Mouse (Mus musculus): ENCODE results near the gene Ska2. TPM values are rescaled to one million over a fixed set of nuclear protein-coding genes. Genes with fewer than 3 reads are reported as not detected.

Gene Ska2
- polyA plus RNA-seq, 1 experiment from 2014 or later = 66.5 TPM

GRCm38 (mm10) chr11:87087142-87087541 lies 21.9 kb upstream of the Ska2 start:
- Histone ChIP-seq H3K9ac (replicated peaks; ENCODE audit: low read depth, low read length) (no peak overlapping the region), H3K27me3 (ENCODE audit: control insufficient read depth, insufficient read depth, low read length) (no peaks in the 10 kb centered on the region), H3K36me3 (ENCODE audit: control insufficient read depth, insufficient read depth, low read length) (peaks cover 42% of the 10 kb centered on the region), H3K4me3 (ENCODE audit: low read depth, low read length) (peak overlapping the region; percentile 88), H3K4me1 (ENCODE audit: control insufficient read depth, insufficient read depth, low read length) (peaks cover 19% of the 10 kb centered on the region), H3K27ac (ENCODE audit: low read length) (peak overlapping the region; percentile 15; the same call in 1 of the 2 replicates), H3K9me3 (ENCODE audit: control insufficient read depth, low read depth, low read length) (no peaks in the 10 kb centered on the region), H3K4me2 (replicated peaks; ENCODE audit: low read depth, low read length) (peak overlapping the region; percentile 77)
- 67% methylated on average over 2 of the region's 2 CpGs for WGBS
- no peak for ATAC-seq (ENCODE audit: insufficient number of reproducible peaks, insufficient read depth, low FRiP score, low read depth)

GRCm38 (mm10) chr11:87108409-87108754 lies 652 bp upstream of the Ska2 start, which contains the start of gene Prr11:
Gene Prr11 (minus strand): TSS chr11:87108708.
- Histone ChIP-seq H3K4me3 (ENCODE audit: low read depth, low read length) (peak within 1 kb of the TSS; percentile 92), H3K4me2 (replicated peaks; ENCODE audit: low read depth, low read length) (peak within 1 kb of the TSS; percentile 59), H3K9ac (replicated peaks; ENCODE audit: low read depth, low read length) (peak within 1 kb of the TSS; percentile 97), H3K27ac (ENCODE audit: low read length) (peak within 1 kb of the TSS; percentile 97), H3K9me3 (ENCODE audit: control insufficient read depth, low read depth, low read length) (no peaks in the 10 kb centered on the region), H3K4me1 (ENCODE audit: control insufficient read depth, insufficient read depth, low read length) (peaks cover 8% of the 10 kb centered on the region; the same call in 1 of the 2 replicates), H3K36me3 (ENCODE audit: control insufficient read depth, insufficient read depth, low read length) (peaks cover 23% of the 10 kb centered on the region), H3K27me3 (ENCODE audit: control insufficient read depth, insufficient read depth, low read length) (no peaks in the 10 kb centered on the region)
- 0% methylated on average over 14 of the region's 14 CpGs for WGBS
- ATAC-seq (ENCODE audit: insufficient number of reproducible peaks, insufficient read depth, low FRiP score, low read depth) = no peak

DNA sequence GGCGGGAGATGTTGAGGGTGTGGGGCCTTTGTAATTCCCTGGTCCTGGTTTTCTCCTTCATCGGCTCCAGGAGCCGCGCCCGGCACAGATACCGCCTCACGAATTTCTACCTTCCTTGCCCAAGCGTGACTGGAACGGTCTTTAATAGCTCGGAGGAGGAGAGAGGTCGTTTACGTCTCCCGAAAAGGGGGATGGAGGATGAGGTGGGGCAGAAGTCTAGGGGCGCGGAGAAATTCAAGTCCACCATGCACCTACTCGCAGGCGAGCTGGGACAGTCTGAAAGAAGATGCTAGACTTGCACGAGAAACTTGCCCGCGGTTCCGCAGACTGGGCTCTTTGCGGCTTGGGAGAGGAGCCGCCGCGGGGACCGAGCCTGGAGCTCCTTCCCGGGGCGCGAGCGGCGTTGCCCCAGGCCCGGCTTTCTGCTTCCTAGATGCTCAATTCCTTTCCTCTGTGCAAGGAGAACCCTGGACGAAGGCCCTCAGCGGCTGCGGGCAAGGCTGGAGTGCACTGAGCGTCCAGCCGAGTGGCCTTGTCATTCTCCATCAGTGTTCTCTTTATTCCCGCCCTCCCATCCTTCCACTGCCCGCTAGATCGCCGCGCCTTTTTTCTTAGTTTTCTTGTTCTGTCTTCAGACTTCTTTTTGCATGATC lies 611 bp downstream of the Ska2 start:
- WGBS = 0% methylated on average over 42 of the region's 42 CpGs
- Histone ChIP-seq H3K9me3 (ENCODE audit: control insufficient read depth, low read depth, low read length) (no peaks in the 10 kb centered on the region), H3K9ac (replicated peaks; ENCODE audit: low read depth, low read length) (peak overlapping the region; percentile 97), H3K4me1 (ENCODE audit: control insufficient read depth, insufficient read depth, low read length) (peaks cover 8% of the 10 kb centered on the region; the same call in 1 of the 2 replicates), H3K4me2 (replicated peaks; ENCODE audit: low read depth, low read length) (peak overlapping the region; percentile 59), H3K36me3 (ENCODE audit: control insufficient read depth, insufficient read depth, low read length) (peaks cover 20% of the 10 kb centered on the region), H3K27me3 (ENCODE audit: control insufficient read depth, insufficient read depth, low read length) (no peaks in the 10 kb centered on the region), H3K4me3 (ENCODE audit: low read depth, low read length) (peak overlapping the region; percentile 92), H3K27ac (ENCODE audit: low read length) (peak overlapping the region; percentile 97)
- no peak for ATAC-seq (ENCODE audit: insufficient number of reproducible peaks, insufficient read depth, low FRiP score, low read depth)

DNA sequence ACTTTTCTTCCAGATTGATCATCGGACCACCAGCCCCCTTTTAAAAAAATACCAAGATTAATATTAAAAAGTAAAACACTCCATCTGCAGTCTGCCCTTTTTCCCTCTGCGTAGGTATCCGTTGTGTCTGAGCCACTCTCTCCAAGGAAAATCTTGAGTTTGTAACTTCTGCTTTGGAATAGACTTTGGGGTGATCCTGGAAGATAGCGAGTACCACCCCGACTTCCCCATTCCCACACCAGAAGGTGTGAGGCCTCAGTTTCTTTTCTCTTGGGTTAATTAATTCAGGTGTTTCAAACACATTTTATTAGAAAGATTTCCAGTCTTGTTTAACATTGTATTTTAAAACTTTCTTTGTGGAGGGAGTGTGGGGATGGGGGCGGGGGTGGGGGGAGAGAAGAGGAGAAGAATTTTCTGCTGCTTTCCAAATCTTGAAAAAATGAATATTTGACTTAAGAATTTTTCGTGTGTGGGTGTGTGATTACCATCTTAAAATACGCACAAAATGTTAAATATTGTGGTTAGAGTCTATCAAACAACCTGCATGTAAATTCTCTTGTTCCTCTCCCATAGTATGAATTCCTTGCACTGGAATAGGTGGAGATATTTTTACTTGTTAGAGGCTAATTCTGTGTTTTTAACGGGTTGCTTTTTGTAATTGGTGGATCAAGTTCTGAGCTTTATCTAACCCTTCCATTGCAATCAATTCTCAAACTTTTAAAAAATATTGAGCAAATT lies 1.3 kb downstream of the Ska2 start:
- H3K9ac ChIP-seq (replicated peaks; ENCODE audit: low read depth, low read length) = peak overlapping the region; percentile 97
- peak overlapping the region; percentile 59 for H3K4me2 ChIP-seq (replicated peaks; ENCODE audit: low read depth, low read length)
- H3K27ac ChIP-seq (ENCODE audit: low read length) = peak overlapping the region; percentile 97
- peaks cover 8% of the 10 kb centered on the region; the same call in 1 of the 2 replicates for H3K4me1 ChIP-seq (ENCODE audit: control insufficient read depth, insufficient read depth, low read length)
- H3K4me3 ChIP-seq (ENCODE audit: low read depth, low read length) = peak overlapping the region; percentile 92
- H3K9me3 ChIP-seq (ENCODE audit: control insufficient read depth, low read depth, low read length) = no peaks in the 10 kb centered on the region
- peaks cover 18% of the 10 kb centered on the region for H3K36me3 ChIP-seq (ENCODE audit: control insufficient read depth, insufficient read depth, low read length)
- 2% methylated on average over 9 of the region's 9 CpGs for WGBS
- no peak for ATAC-seq (ENCODE audit: insufficient number of reproducible peaks, insufficient read depth, low FRiP score, low read depth)
- H3K27me3 ChIP-seq (ENCODE audit: control insufficient read depth, insufficient read depth, low read length) = no peaks in the 10 kb centered on the region

DNA sequence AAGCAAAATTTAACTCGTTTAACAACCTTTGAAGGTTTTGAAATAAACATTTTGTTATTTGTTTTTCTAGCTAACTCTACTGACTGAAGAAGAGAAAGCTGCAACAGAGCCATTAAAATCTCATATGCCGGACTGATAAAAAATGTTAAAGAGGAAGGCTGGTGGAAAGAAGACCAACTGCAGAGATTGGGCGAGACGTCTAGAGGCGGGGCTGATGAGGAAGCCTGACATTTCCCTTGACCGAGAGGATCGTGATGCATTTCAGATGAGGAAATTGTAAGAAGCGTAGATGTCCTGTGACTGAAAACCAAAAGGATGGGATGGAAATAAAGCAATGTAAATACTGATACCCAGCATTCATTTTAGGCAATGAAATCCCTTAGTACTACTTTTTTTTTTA lies 12.8 kb downstream of the Ska2 start:
- no peak overlapping the region for H3K27ac ChIP-seq (ENCODE audit: low read length)

GRCm38 (mm10) chr11:87125562-87125961 lies 16.5 kb downstream of the Ska2 start:
- Histone ChIP-seq H3K9ac (replicated peaks; ENCODE audit: low read depth, low read length) (no peak overlapping the region), H3K27ac (ENCODE audit: low read length) (peak overlapping the region; percentile 22; the same call in 1 of the 2 replicates), H3K27me3 (ENCODE audit: control insufficient read depth, insufficient read depth, low read length) (no peaks in the 10 kb centered on the region), H3K4me1 (ENCODE audit: control insufficient read depth, insufficient read depth, low read length) (no peaks in the 10 kb centered on the region; the same call in 1 of the 2 replicates), H3K4me3 (ENCODE audit: low read depth, low read length) (peak overlapping the region; percentile 86; the same call in 1 of the 2 replicates), H3K36me3 (ENCODE audit: control insufficient read depth, insufficient read depth, low read length) (peaks cover 33% of the 10 kb centered on the region), H3K9me3 (ENCODE audit: control insufficient read depth, low read depth, low read length) (no peaks in the 10 kb centered on the region), H3K4me2 (replicated peaks; ENCODE audit: low read depth, low read length) (peak overlapping the region; percentile 72)
- ATAC-seq (ENCODE audit: insufficient number of reproducible peaks, insufficient read depth, low FRiP score, low read depth) = no peak
- 45% methylated on average over 4 of the region's 4 CpGs for WGBS

More for the DNA sequence above, 12.8 kb downstream of the Ska2 start:
- 84% methylated on average over 8 of the region's 8 CpGs for WGBS
- Histone ChIP-seq H3K27me3 (ENCODE audit: control insufficient read depth, insufficient read depth, low read length) (no peaks in the 10 kb centered on the region), H3K4me1 (ENCODE audit: control insufficient read depth, insufficient read depth, low read length) (no peaks in the 10 kb centered on the region), H3K9me3 (ENCODE audit: control insufficient read depth, low read depth, low read length) (no peaks in the 10 kb centered on the region), H3K9ac (replicated peaks; ENCODE audit: low read depth, low read length) (no peak overlapping the region), H3K36me3 (ENCODE audit: control insufficient read depth, insufficient read depth, low read length) (peaks cover 60% of the 10 kb centered on the region), H3K4me3 (ENCODE audit: low read depth, low read length) (no peak overlapping the region), H3K4me2 (replicated peaks; ENCODE audit: low read depth, low read length) (no peak overlapping the region)
- no peak for ATAC-seq (ENCODE audit: insufficient number of reproducible peaks, insufficient read depth, low FRiP score, low read depth)

GRCm38 (mm10) chr11:87126281-87126823 lies 17.3 kb downstream of the Ska2 start:
- Histone ChIP-seq H3K36me3 (ENCODE audit: control insufficient read depth, insufficient read depth, low read length) (peaks cover 26% of the 10 kb centered on the region), H3K9me3 (ENCODE audit: control insufficient read depth, low read depth, low read length) (no peaks in the 10 kb centered on the region), H3K27ac (ENCODE audit: low read length) (peak overlapping the region; percentile 77), H3K4me1 (ENCODE audit: control insufficient read depth, insufficient read depth, low read length) (no peaks in the 10 kb centered on the region; the same call in 1 of the 2 replicates), H3K27me3 (ENCODE audit: control insufficient read depth, insufficient read depth, low read length) (no peaks in the 10 kb centered on the region), H3K4me3 (ENCODE audit: low read depth, low read length) (peak overlapping the region; percentile 86), H3K4me2 (replicated peaks; ENCODE audit: low read depth, low read length) (peak overlapping the region; percentile 72), H3K9ac (replicated peaks; ENCODE audit: low read depth, low read length) (peak overlapping the region; percentile 29)
- no peak; the same call in 1 of the 2 replicates for ATAC-seq (ENCODE audit: insufficient number of reproducible peaks, insufficient read depth, low FRiP score, low read depth)
- 2% methylated on average over 12 of the region's 12 CpGs for WGBS
